Mouse (Mus musculus): ENCODE data around the gene Pum1. TPM values are rescaled to one million over a fixed set of nuclear protein-coding genes. Genes with fewer than 3 reads are reported as not detected.

Gene Pum1
- total and polyA plus RNA-seq, 2 experiments from 2014 or later: 30.1 to 62.4 TPM

- no peak overlapping the region for H3K4me2 ChIP-seq (ENCODE audit: low read depth, low read length)
- DNase-seq (ENCODE audit: low spot score): no peak
- H3K9ac ChIP-seq (replicated peaks; ENCODE audit: low read depth, low read length): no peak overlapping the region
- WGBS: 64% methylated on average over 5 of the region's 5 CpGs
- H3K4me3 ChIP-seq (ENCODE audit: low read depth, low read length): no peak overlapping the region
- H3K27ac ChIP-seq (ENCODE audit: low read depth): no peak overlapping the region
- H3K4me1 ChIP-seq (ENCODE audit: control insufficient read depth, insufficient read depth): peaks cover 36% of the 10 kb centered on the region
- no peak for ATAC-seq (ENCODE audit: insufficient read depth, low read depth)
- no peaks in the 10 kb centered on the region for H3K27me3 ChIP-seq (ENCODE audit: control insufficient read depth, insufficient read depth, low read length)
- no peak for TF ChIP-seq EP300 (IDR thresholded peaks at IDR 0.05; ENCODE audit: low read depth)
- no peak for TF ChIP-seq CTCF (IDR thresholded peaks at IDR 0.05; ENCODE audit: low read depth)
- H3K36me3 ChIP-seq (replicated peaks; ENCODE audit: control insufficient read depth, insufficient read depth, low read length): no peaks in the 10 kb centered on the region
- no peaks in the 10 kb centered on the region for H3K9me3 ChIP-seq (replicated peaks; ENCODE audit: control insufficient read depth, low read length)
Measured at GRCm38 (mm10) chr4:130713430-130713829, 50.3 kb downstream of the Pum1 start.

- ATAC-seq (ENCODE audit: insufficient read depth, low read depth) (peak; percentile 47; the same call in 1 of the 2 replicates), DNase-seq (ENCODE audit: low spot score) (peak; percentile 36)
- Histone ChIP-seq H3K4me1 (ENCODE audit: control insufficient read depth, insufficient read depth) (peaks cover 42% of the 10 kb centered on the region), H3K4me2 (ENCODE audit: low read depth, low read length) (peak overlapping the region; percentile 38), H3K9me3 (replicated peaks; ENCODE audit: control insufficient read depth, low read length) (no peaks in the 10 kb centered on the region), H3K27me3 (ENCODE audit: control insufficient read depth, insufficient read depth, low read length) (no peaks in the 10 kb centered on the region), H3K9ac (replicated peaks; ENCODE audit: low read depth, low read length) (no peak overlapping the region), H3K4me3 (ENCODE audit: low read depth, low read length) (0 out of 2 replicates have a peak overlapping the region, but pooled peaks have one; percentile 9), H3K36me3 (replicated peaks; ENCODE audit: control insufficient read depth, insufficient read depth, low read length) (peaks cover 11% of the 10 kb centered on the region; the same call in 1 of the 2 replicates), H3K27ac (ENCODE audit: low read depth) (peak overlapping the region; percentile 71)
- TF ChIP-seq CTCF (IDR thresholded peaks at IDR 0.05; ENCODE audit: low read depth) (no peak), EP300 (IDR thresholded peaks at IDR 0.05; ENCODE audit: low read depth) (no peak)
Measured at GRCm38 (mm10) chr4:130715126-130715525, 52.0 kb downstream of the Pum1 start.

GRCm38 (mm10) chr4:130715623-130716022, 52.5 kb downstream of the Pum1 start:
- H3K4me1 ChIP-seq (ENCODE audit: control insufficient read depth, insufficient read depth): peaks cover 42% of the 10 kb centered on the region

DNA sequence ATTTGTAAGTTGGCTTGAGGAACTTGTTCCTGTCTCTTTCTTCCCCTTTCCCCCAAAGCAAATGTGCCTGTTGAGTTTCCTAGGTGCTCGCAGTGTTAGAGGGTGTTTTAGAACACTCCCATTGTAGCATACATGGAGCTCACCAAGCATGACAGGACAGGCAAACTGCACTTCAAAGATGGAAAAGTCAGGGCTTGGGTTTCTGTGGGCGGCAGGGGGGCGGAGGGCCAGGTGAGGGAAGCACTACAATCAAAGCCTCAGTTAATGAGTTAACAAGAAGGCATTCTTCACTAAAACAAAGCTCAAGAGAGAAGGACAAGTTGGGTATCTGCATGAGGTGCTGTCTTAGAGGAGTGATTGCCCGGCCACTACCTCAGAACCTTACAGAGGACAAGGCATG, 56.2 kb downstream of the Pum1 start:
- WGBS: 87% methylated on average over 4 of the region's 4 CpGs
- Histone ChIP-seq H3K4me3 (ENCODE audit: low read depth, low read length) (no peak overlapping the region), H3K27ac (ENCODE audit: low read depth) (no peak overlapping the region), H3K27me3 (ENCODE audit: control insufficient read depth, insufficient read depth, low read length) (no peaks in the 10 kb centered on the region), H3K9ac (replicated peaks; ENCODE audit: low read depth, low read length) (no peak overlapping the region), H3K4me1 (ENCODE audit: control insufficient read depth, insufficient read depth) (peaks cover 33% of the 10 kb centered on the region), H3K9me3 (replicated peaks; ENCODE audit: control insufficient read depth, low read length) (no peaks in the 10 kb centered on the region), H3K36me3 (replicated peaks; ENCODE audit: control insufficient read depth, insufficient read depth, low read length) (peaks cover 15% of the 10 kb centered on the region; the same call in 1 of the 2 replicates), H3K4me2 (ENCODE audit: low read depth, low read length) (no peak overlapping the region)
- DNase-seq (ENCODE audit: low spot score): no peak
- ATAC-seq (ENCODE audit: insufficient read depth, low read depth): no peak
- TF ChIP-seq EP300 (IDR thresholded peaks at IDR 0.05; ENCODE audit: low read depth): no peak
- TF ChIP-seq CTCF (IDR thresholded peaks at IDR 0.05; ENCODE audit: low read depth): no peak

More at GRCm38 (mm10) chr4:130715623-130716022, 52.5 kb downstream of the Pum1 start:
- Histone ChIP-seq H3K4me2 (ENCODE audit: low read depth, low read length) (peak overlapping the region; percentile 38), H3K9ac (replicated peaks; ENCODE audit: low read depth, low read length) (no peak overlapping the region), H3K36me3 (replicated peaks; ENCODE audit: control insufficient read depth, insufficient read depth, low read length) (peaks cover 11% of the 10 kb centered on the region; the same call in 1 of the 2 replicates), H3K9me3 (replicated peaks; ENCODE audit: control insufficient read depth, low read length) (no peaks in the 10 kb centered on the region), H3K27ac (ENCODE audit: low read depth) (peak overlapping the region; percentile 71), H3K4me3 (ENCODE audit: low read depth, low read length) (no peak overlapping the region), H3K27me3 (ENCODE audit: control insufficient read depth, insufficient read depth, low read length) (no peaks in the 10 kb centered on the region)
- TF ChIP-seq CTCF (IDR thresholded peaks at IDR 0.05; ENCODE audit: low read depth) (no peak), EP300 (IDR thresholded peaks at IDR 0.05; ENCODE audit: low read depth) (no peak)
- no peak for ATAC-seq (ENCODE audit: insufficient read depth, low read depth)
- DNase-seq (ENCODE audit: low spot score): no peak

DNA sequence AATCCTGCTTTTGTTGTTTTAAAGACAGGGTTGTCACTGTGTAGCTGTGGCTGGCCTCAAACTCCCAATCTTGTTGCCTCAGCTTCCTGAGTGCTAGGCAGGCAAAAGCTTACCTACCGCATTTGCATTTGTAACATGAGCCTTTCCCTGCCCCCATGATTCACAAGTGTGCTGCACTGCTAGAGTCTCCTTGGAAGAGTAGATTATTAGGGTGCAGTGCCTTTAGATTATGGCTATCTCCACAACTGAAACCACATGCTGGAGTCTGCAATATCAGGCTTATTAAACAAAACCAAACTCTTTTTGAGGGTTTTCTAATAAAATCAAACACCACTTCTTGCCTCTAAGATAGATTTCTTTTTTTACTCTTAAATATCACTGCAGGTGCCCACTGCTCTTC, 59.5 kb downstream of the Pum1 start:
- no peak overlapping the region for H3K9ac ChIP-seq (replicated peaks; ENCODE audit: low read depth, low read length)
- peaks cover 11% of the 10 kb centered on the region; the same call in 1 of the 2 replicates for H3K4me1 ChIP-seq (ENCODE audit: control insufficient read depth, insufficient read depth)
- H3K36me3 ChIP-seq (replicated peaks; ENCODE audit: control insufficient read depth, insufficient read depth, low read length): peaks cover 21% of the 10 kb centered on the region; the same call in 1 of the 2 replicates
- H3K9me3 ChIP-seq (replicated peaks; ENCODE audit: control insufficient read depth, low read length): no peaks in the 10 kb centered on the region
- H3K4me2 ChIP-seq (ENCODE audit: low read depth, low read length): no peak overlapping the region
- 15% methylated on average over 1 of the region's 1 CpGs for WGBS
- no peaks in the 10 kb centered on the region for H3K27me3 ChIP-seq (ENCODE audit: control insufficient read depth, insufficient read depth, low read length)
- TF ChIP-seq EP300 (IDR thresholded peaks at IDR 0.05; ENCODE audit: low read depth) (no peak), CTCF (IDR thresholded peaks at IDR 0.05; ENCODE audit: low read depth) (no peak)
- H3K27ac ChIP-seq (ENCODE audit: low read depth): no peak overlapping the region
- H3K4me3 ChIP-seq (ENCODE audit: low read depth, low read length): no peak overlapping the region
- DNase-seq (ENCODE audit: low spot score) (no peak), ATAC-seq (ENCODE audit: insufficient read depth, low read depth) (no peak)

DNA sequence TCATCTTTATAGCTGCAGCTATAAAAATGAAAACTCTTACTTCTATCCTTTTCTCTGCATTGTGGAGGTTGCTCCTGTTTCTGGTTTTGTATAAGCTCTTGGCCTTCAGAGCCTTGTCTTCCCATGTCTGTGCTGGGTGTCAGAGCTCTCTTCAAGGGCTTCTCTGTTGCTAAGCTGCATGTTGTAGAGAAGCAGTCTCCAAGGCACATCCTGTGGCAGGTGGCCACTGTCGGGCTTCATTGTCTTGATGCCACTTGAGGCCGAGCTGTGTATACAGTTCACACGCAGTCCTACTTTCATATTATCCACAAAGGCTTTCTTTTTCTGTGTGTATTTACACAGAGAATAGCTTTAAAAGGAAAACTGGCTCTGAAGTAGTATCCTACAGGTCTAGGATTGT, 63.0 kb downstream of the Pum1 start:
- no peak overlapping the region for H3K4me3 ChIP-seq (ENCODE audit: low read depth, low read length)

More for the DNA sequence above, 63.0 kb downstream of the Pum1 start:
- Histone ChIP-seq H3K4me1 (ENCODE audit: control insufficient read depth, insufficient read depth) (0 out of 2 replicates have a peak, but pooled peaks cover 4% of the 10 kb centered on the region), H3K36me3 (replicated peaks; ENCODE audit: control insufficient read depth, insufficient read depth, low read length) (peaks cover 29% of the 10 kb centered on the region), H3K27ac (ENCODE audit: low read depth) (no peak overlapping the region), H3K9ac (replicated peaks; ENCODE audit: low read depth, low read length) (no peak overlapping the region), H3K27me3 (ENCODE audit: control insufficient read depth, insufficient read depth, low read length) (no peaks in the 10 kb centered on the region), H3K9me3 (replicated peaks; ENCODE audit: control insufficient read depth, low read length) (no peaks in the 10 kb centered on the region), H3K4me2 (ENCODE audit: low read depth, low read length) (no peak overlapping the region)
- DNase-seq (ENCODE audit: low spot score) (no peak), ATAC-seq (ENCODE audit: insufficient read depth, low read depth) (no peak)
- 61% methylated on average over 3 of the region's 3 CpGs for WGBS
- TF ChIP-seq EP300 (IDR thresholded peaks at IDR 0.05; ENCODE audit: low read depth) (no peak), CTCF (IDR thresholded peaks at IDR 0.05; ENCODE audit: low read depth) (no peak)

Data from heart, postnatal 0 days (tissue).